Mouse (Mus musculus) limb, embryonic 10.5 days (tissue): ENCODE data around the gene Afmid. TPM values are rescaled to one million over a fixed set of nuclear protein-coding genes. Genes with fewer than 3 reads are reported as not detected.

Experiments
- DNase-seq: peaks from one replicate; pipeline ENCODE4 v3.0.0-alpha.2; 2017; ENCODE audit warnings: low spot score
- H3K27ac ChIP-seq: fragments of 300-500 bp; sonication (generic); 2 replicates; pipeline ENCODE4 v1.5.1; 2016; ENCODE audit warnings: mild to moderate bottlenecking
- H3K27me3 ChIP-seq: fragments of 300-500 bp; sonication (generic); 2 replicates; pipeline ENCODE4 v1.6.1; 2016; ENCODE audit warnings: low read depth, mild to moderate bottlenecking; ENCODE audit not compliant: poor library complexity, severe bottlenecking
- H3K36me3 ChIP-seq: fragments of 300-500 bp; sonication (generic); 2 replicates; pipeline ENCODE4 v1.6.1; 2016; ENCODE audit warnings: mild to moderate bottlenecking, moderate library complexity
- H3K4me1 ChIP-seq: fragments of 300-500 bp; sonication (generic); 2 replicates; pipeline ENCODE4 v1.6.1; 2016
- H3K4me3 ChIP-seq: fragments of 300-500 bp; sonication (generic); 2 replicates; pipeline ENCODE4 v1.5.1; 2016; ENCODE audit warnings: mild to moderate bottlenecking, moderate library complexity
- H3K9me3 ChIP-seq: fragments of 300-500 bp; sonication (generic); replicated peaks from 2 replicates; pipeline ENCODE4 v1.6.1; 2016; ENCODE audit warnings: mild to moderate bottlenecking
- WGBS: fragments of 180-500 bp; shearing (Covaris S2); methylation state at CpG from one replicate; pipeline ENCODE4 v1.1.7; 2016; 5-methylcytosine and 5-hydroxymethylcytosine counted together
- polyA plus RNA-seq: library from polyadenylated mRNA; unstranded; fragments of >200 nt; fragmentation: Nextera tagmentation; extraction: Ambion mirVana; gene quantifications from 2 replicates; pipeline ENCODE4 v1.2.1, GENCODE M21; 2016

The Afmid gene
- polyA plus RNA-seq, 1 experiment from 2014 or later, result 3.3 TPM

DNA sequence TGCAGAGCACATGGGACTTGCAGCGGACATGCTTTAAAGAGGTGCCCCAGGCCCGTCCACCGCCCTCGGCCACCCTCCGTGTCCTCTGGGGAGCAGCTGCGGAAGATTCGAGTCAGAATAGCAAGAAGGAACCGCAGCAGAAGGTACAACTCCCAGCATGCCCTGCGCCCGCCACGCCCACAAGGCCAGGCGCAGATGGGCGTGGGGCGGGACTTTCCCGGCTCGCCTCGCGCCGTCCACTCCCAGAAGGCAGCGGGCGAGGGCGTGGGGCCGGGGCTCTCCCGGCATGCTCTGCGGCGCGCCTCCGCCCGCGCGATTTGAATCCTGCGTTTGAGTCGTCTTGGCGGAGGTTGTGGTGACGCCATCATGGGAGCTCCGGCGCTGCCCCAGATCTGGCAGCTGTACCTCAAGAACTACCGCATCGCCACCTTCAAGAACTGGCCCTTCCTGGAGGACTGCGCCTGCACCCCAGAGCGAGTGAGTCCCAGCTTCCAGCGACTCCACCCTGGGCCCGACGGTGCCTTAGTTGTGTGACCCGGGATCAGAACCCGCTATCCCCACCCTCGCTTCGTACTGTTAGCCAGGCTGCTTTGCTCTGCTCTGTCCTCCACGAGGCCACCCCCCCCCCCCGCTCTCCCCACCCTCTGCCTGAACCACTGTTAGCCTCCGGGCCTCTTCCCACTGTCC lies 23.4 kb downstream of the Afmid start, which contains the start of gene Birc5:
Gene Birc5, plus strand, starts transcription at position 267 of the 687 bp plus-strand sequence.
- WGBS, result under 1% methylated on average over 51 of the region's 51 CpGs
- Histone ChIP-seq H3K27ac (peak within 1 kb of the TSS; percentile 93), H3K9me3 (no peaks in the 10 kb centered on the region), H3K36me3 (peaks cover 38% of the 10 kb centered on the region), H3K27me3 (no peaks in the 10 kb centered on the region), H3K4me3 (peak within 1 kb of the TSS; percentile 89), H3K4me1 (peaks cover 30% of the 10 kb centered on the region)
- DNase-seq, result peak; percentile 99

DNA sequence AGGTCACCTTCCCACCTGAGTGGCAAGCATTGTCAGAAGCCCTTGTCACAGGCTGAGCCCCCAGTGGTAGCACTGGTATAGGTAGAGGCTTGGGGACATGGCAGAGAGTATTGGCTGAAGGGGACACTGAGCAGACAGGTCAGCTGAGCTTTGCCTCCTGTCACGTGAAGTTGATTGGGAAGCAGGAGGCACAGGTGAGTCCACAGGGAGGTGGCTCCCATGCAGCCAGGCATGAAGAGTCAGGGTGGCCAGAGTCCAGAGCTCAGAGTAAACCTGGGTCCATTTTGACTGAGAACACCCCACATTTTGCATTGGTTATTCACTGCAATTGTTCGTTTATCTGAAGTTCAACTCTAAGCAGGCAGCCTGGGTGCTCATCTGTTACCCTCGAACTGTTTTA lies 27.2 kb downstream of the Afmid start:
- no peak overlapping the region for H3K27ac ChIP-seq
- no peaks in the 10 kb centered on the region for H3K9me3 ChIP-seq
- H3K4me1 ChIP-seq, result peaks cover 25% of the 10 kb centered on the region
- peaks cover 73% of the 10 kb centered on the region for H3K36me3 ChIP-seq
- DNase-seq, result no peak
- no peak overlapping the region for H3K4me3 ChIP-seq
- no peaks in the 10 kb centered on the region for H3K27me3 ChIP-seq
- WGBS, result 95% methylated on average over 3 of the region's 3 CpGs

DNA sequence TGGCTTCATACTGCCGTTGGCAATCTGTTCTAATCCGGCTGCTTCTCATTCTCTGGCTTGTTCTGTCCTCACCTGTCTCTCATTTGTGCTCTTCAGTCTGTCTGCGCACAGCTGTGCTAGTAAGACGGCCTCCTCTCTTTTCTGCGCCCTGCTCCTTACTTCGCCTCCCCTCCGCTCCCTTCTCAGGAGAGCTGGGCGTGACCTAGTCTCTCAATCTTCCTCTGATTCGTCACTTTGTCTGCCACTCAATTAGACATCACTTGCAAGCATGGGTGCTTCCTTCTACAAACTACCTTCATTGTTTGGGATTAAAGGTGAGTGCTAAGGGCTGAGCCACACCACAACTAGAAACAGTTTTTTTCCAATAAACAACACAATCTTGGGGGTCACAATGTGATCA lies 28.5 kb downstream of the Afmid start:
- 90% methylated on average over 9 of the region's 9 CpGs for WGBS
- H3K36me3 ChIP-seq, result peaks cover 80% of the 10 kb centered on the region

DNA sequence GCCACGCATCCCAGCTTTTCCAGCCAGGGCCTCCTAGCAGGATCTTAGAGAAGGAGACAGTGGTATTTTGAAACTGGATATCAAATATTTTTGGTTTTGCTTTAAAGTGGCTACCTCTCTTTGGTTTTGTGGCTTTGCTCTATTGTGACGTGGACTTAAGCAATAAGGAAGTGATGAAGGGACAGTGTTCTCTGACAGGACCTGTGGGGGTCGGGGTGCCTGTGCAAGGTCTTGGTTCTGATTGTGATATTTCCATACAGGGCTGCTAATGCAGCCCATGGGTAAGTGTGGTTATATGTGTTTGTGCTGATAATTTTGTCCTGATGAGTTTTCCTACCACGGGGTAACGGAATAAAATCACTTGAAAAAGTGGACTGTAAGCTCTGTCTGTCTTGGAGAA lies 29.6 kb downstream of the Afmid start:
- 95% methylated on average over 5 of the region's 5 CpGs for WGBS
- DNase-seq, result no peak
- Histone ChIP-seq H3K9me3 (no peaks in the 10 kb centered on the region), H3K4me3 (no peak overlapping the region), H3K4me1 (peaks cover 17% of the 10 kb centered on the region), H3K27ac (no peak overlapping the region), H3K36me3 (peaks cover 79% of the 10 kb centered on the region), H3K27me3 (peaks cover 24% of the 10 kb centered on the region)

More for the DNA sequence above, 28.5 kb downstream of the Afmid start:
- Histone ChIP-seq H3K27ac (no peak overlapping the region), H3K27me3 (peaks cover 13% of the 10 kb centered on the region), H3K4me3 (no peak overlapping the region), H3K9me3 (no peaks in the 10 kb centered on the region), H3K4me1 (peaks cover 17% of the 10 kb centered on the region)
- DNase-seq, result no peak

- no peak for DNase-seq
- no peaks in the 10 kb centered on the region for H3K9me3 ChIP-seq
- peaks cover 20% of the 10 kb centered on the region for H3K4me1 ChIP-seq
- peaks cover 73% of the 10 kb centered on the region for H3K36me3 ChIP-seq
- H3K4me3 ChIP-seq, result no peak overlapping the region
- WGBS, result 86% methylated on average over 1 of the region's 1 CpGs
- H3K27me3 ChIP-seq, result peaks cover 30% of the 10 kb centered on the region
- H3K27ac ChIP-seq, result no peak overlapping the region
Observed at GRCm38 (mm10) chr11:117855975-117856374, 30.3 kb downstream of the Afmid start.

GRCm38 (mm10) chr11:117857462-117857861 lies 31.7 kb downstream of the Afmid start:
- DNase-seq, result no peak
- Histone ChIP-seq H3K4me1 (peaks cover 17% of the 10 kb centered on the region), H3K9me3 (no peaks in the 10 kb centered on the region), H3K36me3 (peaks cover 58% of the 10 kb centered on the region), H3K27ac (no peak overlapping the region), H3K4me3 (no peak overlapping the region), H3K27me3 (peaks cover 45% of the 10 kb centered on the region)
- 96% methylated on average over 10 of the region's 10 CpGs for WGBS

GRCm38 (mm10) chr11:117858392-117858791 lies 32.7 kb downstream of the Afmid start:
- Histone ChIP-seq H3K27me3 (peaks cover 54% of the 10 kb centered on the region), H3K4me1 (peaks cover 25% of the 10 kb centered on the region), H3K27ac (no peak overlapping the region), H3K4me3 (no peak overlapping the region), H3K9me3 (no peaks in the 10 kb centered on the region), H3K36me3 (peaks cover 49% of the 10 kb centered on the region)
- DNase-seq, result no peak
- WGBS, result 57% methylated on average over 3 of the region's 3 CpGs

DNA sequence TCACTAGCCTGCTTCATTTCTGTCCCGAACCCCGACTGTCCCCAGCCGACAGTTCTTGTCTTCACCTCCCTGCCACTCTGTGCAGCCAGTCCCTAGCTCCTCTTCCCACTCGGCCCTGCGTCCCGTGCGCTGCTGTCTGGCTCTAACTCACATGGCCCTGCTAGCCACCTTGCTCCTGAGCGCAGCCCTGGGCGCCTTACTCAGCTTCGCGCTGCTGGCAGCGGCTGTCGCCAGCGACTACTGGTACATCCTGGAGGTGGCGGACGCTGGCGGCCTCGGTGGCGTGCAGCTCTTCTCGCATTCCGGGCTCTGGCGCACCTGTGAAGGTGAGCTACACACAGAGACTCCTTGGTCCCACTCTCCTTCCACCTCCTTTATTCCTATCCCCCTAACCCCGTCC lies 34.9 kb downstream of the Afmid start, which contains the start of gene Tmem235:
Gene Tmem235, plus strand, starts transcription at position 152 of the 400 bp plus-strand sequence.
- 4% methylated on average over 23 of the region's 23 CpGs for WGBS
- H3K27ac ChIP-seq, result no peak within 1 kb of the TSS
- DNase-seq, result no peak
- H3K9me3 ChIP-seq, result no peaks in the 10 kb centered on the region
- peak within 1 kb of the TSS; percentile 16; the same call in 1 of the 2 replicates for H3K4me3 ChIP-seq
- H3K4me1 ChIP-seq, result peaks cover 39% of the 10 kb centered on the region
- peaks cover 64% of the 10 kb centered on the region for H3K27me3 ChIP-seq
- peaks cover 29% of the 10 kb centered on the region for H3K36me3 ChIP-seq

DNA sequence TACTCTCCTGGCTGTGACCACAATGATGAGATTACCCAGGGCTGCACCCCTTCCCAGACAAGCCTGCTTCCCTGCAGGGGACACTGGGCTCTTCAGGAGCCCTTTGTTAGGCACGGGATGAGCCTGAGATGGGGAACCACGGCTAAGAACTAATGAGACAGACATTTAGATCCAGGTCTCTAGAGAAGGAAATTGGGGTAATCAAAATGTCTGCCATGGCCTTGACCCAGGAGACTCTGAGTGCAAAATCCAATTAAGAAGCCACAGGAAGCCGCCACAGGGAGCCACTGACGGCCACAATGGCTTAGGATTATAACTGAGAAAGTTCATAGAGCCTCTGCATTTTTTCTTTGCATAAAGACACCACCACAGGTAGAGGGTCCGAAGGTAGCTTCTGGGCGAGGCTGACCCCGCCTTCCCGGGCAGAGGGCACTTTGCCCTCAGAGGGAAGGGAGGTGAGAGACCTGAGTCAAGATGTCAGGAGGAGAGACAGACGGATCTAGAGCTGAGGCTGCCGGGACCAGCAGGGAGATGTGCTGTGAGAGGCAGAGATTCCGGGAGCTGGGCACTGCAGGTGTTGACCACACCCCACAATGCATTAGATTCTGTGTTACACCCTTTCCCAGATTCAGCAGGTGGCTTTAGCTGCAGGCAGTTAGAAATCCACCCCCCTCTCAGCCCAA lies 37.6 kb downstream of the Afmid start:
- Histone ChIP-seq H3K4me3 (no peak overlapping the region), H3K27me3 (peaks cover 76% of the 10 kb centered on the region), H3K36me3 (peaks cover 3% of the 10 kb centered on the region; the same call in 1 of the 2 replicates), H3K27ac (no peak overlapping the region), H3K9me3 (no peaks in the 10 kb centered on the region), H3K4me1 (peaks cover 39% of the 10 kb centered on the region)
- WGBS, result 36% methylated on average over 11 of the region's 11 CpGs
- no peak for DNase-seq

DNA sequence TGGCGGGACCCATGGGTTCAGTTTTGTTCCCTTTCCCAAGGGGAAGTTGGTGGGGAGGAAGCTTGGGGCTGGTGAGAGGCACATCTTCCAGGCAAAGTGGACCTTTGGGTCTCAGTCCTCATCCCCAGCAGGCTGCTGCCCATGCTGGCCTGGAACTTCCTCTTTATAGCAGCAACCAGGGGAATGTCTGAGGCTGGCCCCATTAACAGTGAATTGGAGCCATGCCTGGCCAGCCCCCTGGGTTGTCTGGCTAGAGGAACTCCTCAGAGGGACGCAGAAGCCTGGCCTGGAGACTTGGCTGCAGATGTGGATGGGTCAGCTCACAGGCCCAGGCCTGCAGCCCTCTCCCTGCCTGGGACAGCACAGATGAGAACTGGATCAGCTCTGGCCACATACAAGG lies 39.1 kb downstream of the Afmid start:
- Histone ChIP-seq H3K27ac (no peak overlapping the region), H3K4me1 (peaks cover 37% of the 10 kb centered on the region), H3K27me3 (peaks cover 66% of the 10 kb centered on the region), H3K4me3 (no peak overlapping the region), H3K9me3 (no peaks in the 10 kb centered on the region), H3K36me3 (no peaks in the 10 kb centered on the region)
- DNase-seq, result no peak
- WGBS, result 67% methylated on average over 2 of the region's 2 CpGs

GRCm38 (mm10) chr11:117865988-117866387 lies 40.3 kb downstream of the Afmid start:
- Histone ChIP-seq H3K27me3 (peaks cover 54% of the 10 kb centered on the region), H3K4me1 (peaks cover 35% of the 10 kb centered on the region), H3K4me3 (no peak overlapping the region), H3K9me3 (no peaks in the 10 kb centered on the region), H3K36me3 (no peaks in the 10 kb centered on the region), H3K27ac (0 out of 2 replicates have a peak overlapping the region, but pooled peaks have one; percentile 3)
- WGBS, result 59% methylated on average over 6 of the region's 6 CpGs
- no peak for DNase-seq

GRCm38 (mm10) chr11:117870688-117871365 lies 45.1 kb downstream of the Afmid start:
- peaks cover 44% of the 10 kb centered on the region for H3K4me1 ChIP-seq
- no peak overlapping the region for H3K4me3 ChIP-seq
- no peaks in the 10 kb centered on the region for H3K9me3 ChIP-seq
- 0 out of 2 replicates have a peak overlapping the region, but pooled peaks have one; percentile 19 for H3K27ac ChIP-seq
- no peaks in the 10 kb centered on the region for H3K36me3 ChIP-seq
- peaks cover 25% of the 10 kb centered on the region for H3K27me3 ChIP-seq
- DNase-seq, result peak; percentile 82
- 36% methylated on average over 12 of the region's 12 CpGs for WGBS

- Histone ChIP-seq H3K27me3 (peaks cover 20% of the 10 kb centered on the region), H3K4me1 (peaks cover 44% of the 10 kb centered on the region), H3K9me3 (no peaks in the 10 kb centered on the region), H3K27ac (no peak overlapping the region), H3K36me3 (no peaks in the 10 kb centered on the region), H3K4me3 (no peak overlapping the region)
- no peak for DNase-seq
- 76% methylated on average over 5 of the region's 5 CpGs for WGBS
Observed at GRCm38 (mm10) chr11:117871376-117871775, 45.7 kb downstream of the Afmid start.
